Mouse (Mus musculus): Measurements from ENCODE around the gene Iqgap1.

GRCm38 (mm10) chr7:80672323-80672722, 153.5 kb downstream of the Iqgap1 start:
- TF ChIP-seq CTCF (IDR thresholded peaks at IDR 0.05; ENCODE audit: borderline replicate concordance, extremely low read depth, insufficient read depth, insufficient read length) (no peak), POLR2A (IDR thresholded peaks at IDR 0.05; ENCODE audit: borderline replicate concordance, extremely low read depth, insufficient read depth, insufficient read length, poor library complexity, severe bottlenecking) (no peak)

All from brain, embryonic 14.5 days (tissue).